Mouse (Mus musculus): ENCODE measurements around the gene Cx3cr1.

Cx3cr1 gene

DNA sequence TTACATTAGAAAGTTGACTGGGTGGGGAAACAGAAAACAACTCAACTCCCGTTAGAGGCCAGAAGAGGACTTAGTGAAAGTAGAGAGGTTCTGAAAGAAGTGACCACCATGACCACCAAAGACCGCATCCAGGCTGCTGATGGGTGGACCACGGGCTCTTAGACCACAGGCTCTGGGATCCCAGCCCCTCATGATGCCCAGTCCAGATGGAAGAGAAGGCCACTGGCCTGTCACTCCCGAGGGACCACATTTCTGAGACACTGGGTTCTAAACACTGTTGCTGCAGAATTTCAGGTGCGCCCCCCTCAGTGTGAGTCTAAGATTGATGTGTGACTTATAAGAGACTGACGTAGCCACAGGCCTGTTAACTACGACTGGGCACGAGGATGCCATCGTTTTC is 180.2 kb downstream of the Cx3cr1 start:
- DNase-seq (ENCODE audit: low read depth): no peak

DNA sequence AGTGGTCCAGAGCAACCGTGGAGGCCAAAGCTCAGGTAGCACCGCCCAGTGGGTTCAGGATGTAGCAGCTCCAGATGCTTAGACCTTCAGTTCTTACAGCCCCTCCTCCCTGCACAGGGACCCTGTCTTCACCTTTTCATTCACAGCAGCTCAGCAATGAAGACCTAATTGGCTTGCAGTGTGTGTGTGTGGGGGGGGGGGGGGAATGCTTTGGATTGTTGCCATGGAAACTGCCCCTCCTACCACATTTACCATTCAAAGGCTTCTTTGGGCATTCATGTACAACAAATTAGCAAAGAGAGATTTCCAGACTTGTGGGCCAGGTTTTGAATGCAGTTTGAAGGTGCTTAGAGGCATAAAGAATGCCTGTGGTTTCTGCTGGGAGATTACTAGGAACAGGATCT is 180.8 kb downstream of the Cx3cr1 start:
- no peak for DNase-seq (ENCODE audit: low read depth)

DNA sequence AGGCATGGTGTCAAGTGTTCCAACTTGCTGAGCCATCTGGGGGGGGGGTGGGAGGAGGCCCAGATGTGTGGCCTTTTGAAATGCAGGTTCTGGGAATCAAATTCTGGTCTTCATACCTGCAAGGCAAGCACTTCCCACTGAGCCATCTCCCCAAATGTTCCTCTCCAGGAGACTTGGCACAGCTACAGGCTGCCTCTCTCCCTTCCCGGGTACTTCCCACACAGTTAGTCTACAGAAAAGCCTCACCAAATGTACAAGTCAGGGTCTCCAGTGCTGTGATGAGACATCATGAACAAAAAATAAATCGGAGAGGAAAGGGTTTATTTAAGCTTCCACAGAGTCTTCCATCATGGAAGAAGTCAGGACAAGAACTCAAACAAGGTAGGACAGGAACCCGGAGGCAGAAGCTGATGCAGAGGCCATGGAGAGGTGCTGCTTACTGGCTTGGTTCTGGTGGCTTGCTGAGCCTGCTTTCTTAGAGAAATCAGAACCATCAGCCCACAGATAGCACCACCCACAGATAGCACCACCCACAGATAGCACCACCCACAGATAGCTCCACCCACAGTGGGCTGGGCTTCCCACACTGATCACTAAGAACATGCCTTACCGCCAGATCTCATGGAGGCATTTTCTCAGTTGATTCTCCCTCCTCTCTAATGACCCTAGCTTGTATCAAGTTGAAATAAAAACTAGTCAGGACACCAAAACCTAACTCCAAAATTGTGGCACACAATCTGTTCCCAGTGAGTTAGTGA is 182.4 kb downstream of the Cx3cr1 start:
- no peak for DNase-seq (ENCODE audit: low read depth)

DNA sequence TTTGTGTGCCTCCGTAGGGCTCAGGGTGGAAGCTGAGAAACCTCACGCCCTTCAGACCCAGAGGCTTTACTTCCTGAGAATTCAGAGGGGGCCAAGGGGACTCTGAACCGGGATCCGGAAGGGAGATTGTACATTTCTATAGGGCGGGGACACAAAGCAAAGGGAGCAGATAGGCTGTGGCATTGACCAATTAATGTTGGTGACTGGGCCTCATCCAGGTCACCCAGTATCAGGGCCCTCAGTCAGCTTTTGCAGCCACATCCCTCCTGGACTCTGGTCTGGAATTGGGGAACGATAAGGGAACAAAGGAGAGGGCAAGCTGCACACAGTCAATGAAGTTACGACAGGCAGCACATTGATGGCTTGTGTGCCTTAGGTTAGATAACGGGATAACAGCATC is 215.5 kb downstream of the Cx3cr1 start:
- DNase-seq (ENCODE audit: low read depth): no peak

DNA sequence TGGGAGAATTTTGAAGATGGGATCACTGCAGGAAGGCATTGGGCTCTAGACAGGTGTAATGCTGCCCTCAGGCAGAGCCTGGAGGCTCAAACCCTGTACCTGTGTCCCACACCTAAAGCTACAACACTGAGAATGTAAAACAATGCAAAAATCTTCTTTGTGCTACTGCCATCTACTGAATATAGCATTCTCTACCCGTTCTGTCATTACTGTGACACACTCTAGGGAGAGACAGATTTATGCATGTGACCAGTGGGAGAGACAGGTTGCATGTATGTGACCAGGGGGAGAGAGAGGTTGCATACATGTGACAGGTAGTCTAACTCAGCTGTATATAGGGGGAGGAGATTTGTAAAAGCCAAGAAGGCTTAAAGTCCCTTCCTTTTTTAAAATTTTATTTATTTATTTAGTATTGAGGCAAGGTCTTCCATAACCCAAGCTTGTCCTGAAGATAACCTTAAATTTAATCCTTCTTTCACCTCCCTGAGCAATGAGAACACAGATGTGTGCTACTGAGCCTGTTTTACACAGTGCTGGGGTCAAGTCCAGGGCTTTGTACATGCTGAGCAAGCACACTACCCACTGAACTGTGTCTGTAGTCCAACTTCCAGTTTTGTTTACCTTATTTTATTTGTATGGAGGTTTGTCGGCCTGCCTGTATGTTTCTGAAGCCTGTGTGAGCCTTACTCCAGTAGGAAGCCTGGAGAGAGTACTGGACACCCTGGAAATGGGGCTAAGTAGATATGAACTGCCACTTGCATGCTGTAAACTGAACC is 216.4 kb downstream of the Cx3cr1 start:
- no peak for DNase-seq (ENCODE audit: low read depth)

DNA sequence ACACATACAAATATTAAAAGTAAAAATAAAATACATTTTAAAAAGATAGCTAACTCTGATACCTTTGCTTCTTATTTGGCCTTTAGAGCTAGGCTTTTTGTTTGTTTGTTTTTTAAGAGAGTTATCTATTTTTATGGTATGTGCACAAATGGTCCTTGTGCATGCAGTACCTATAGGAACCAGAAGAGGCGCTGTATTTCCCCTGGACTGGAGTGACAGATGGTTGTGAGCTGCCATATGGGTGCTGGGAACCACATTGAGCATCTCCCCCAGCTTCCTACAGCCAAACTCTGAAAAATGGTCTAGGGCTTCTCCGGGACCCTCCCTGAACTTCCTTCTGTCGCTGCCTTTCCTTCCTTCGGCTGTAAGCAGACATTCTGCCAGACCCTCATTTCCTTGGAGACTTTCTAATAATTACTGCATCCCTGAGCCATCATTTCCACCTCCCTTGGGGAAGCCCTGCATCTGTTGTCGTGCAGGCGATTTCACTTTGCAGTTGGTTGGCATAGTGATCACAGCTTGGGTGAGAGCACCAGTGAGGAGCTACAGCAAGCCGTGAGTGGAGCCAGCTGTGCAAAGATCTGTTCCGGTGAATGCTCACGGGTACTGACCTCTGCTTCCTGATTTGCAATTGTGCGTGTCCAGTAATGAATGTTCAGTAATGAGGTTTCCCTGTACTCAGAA is 217.2 kb downstream of the Cx3cr1 start:
- no peak for DNase-seq (ENCODE audit: low read depth)
